Mouse (Mus musculus) brain, embryonic 14.5 days (tissue): Measurements from ENCODE around the gene Gid4.

Source experiments
- CTCF ChIP-seq: fragments of 200-500 bp; IDR thresholded peaks from 2 replicates; pipeline ENCODE4 v1.5.1; 2012; ENCODE audit warnings: inconsistent platforms, mild to moderate bottlenecking, moderate library complexity, borderline replicate concordance; ENCODE audit not compliant: insufficient read depth, insufficient read length; ENCODE audit errors: extremely low read depth
- POLR2A ChIP-seq: fragments of 200-500 bp; IDR thresholded peaks from 2 replicates; pipeline ENCODE4 v1.6.1; 2012; ENCODE audit warnings: mild to moderate bottlenecking, inconsistent platforms, borderline replicate concordance; ENCODE audit not compliant: poor library complexity, insufficient read depth, insufficient read length, severe bottlenecking; ENCODE audit errors: extremely low read depth

DNA sequence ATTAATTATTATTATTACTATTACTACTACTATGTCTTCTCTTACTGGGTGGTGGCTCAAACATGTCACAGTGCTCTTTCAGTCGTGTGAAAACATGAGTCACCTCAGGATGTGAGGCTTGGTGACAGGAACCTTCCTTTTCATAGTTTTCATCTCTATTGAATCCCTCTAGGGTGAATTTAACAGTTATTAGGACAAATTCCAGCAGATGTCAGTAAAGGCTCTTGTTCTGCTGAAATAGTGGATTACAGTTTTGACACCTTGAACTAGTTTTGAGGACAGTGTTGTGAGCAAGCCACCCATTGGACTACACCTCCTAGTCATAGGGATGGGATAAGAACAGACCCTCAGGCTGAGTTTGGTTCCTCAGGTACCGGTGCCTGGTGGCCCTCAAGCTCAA lies 78.7 kb downstream of the Gid4 start:
- no peak for TF ChIP-seq CTCF
- no peak for TF ChIP-seq POLR2A
